Comparison of ENCODE assay signal across 27 mouse cellular contexts in genomic region chr1:166315706-166316105, GRCm38 (mm10).
"Had no signal": no experiment of that assay in that cellular context is flagged by ENCODE, and none has a peak within 500 bp of the region (broad histone marks: within the 10 kb centered on the region; RNA-seq: fewer than 3 reads in every experiment).

No protein-coding gene starts in this region.

- H3K4me3 ChIP-seq: gastrocnemius, adult 2 months; heart, adult 2 months; heart, embryonic 12.5 days; hindbrain, embryonic 10.5 days; hindbrain, embryonic 12.5 days; intestine, embryonic 15.5 days; layer of hippocampus, adult 2 months; limb, embryonic 10.5 days; limb, embryonic 12.5 days; liver, embryonic 13.5 days; liver, embryonic 15.5 days had no signal

- H3K9ac ChIP-seq: heart, embryonic 12.5 days; hindbrain, embryonic 12.5 days; hindbrain, embryonic 14.5 days; intestine, embryonic 15.5 days; limb, embryonic 12.5 days; liver, embryonic 13.5 days; liver, embryonic 15.5 days; liver, postnatal 0 days had no signal

- DNase-seq: gastrocnemius, adult 2 months; gastrocnemius, postnatal 10 days; gastrocnemius, postnatal 25 days; heart, adult 2 months; heart, postnatal 10 days; heart, postnatal 4 days; kidney, adult 18-20 months; kidney, adult 8-10 months; kidney, postnatal 10 days; kidney, postnatal 25 days; kidney, postnatal 4 days; liver; liver, embryonic 13.5 days; liver, postnatal 0 days; lung, adult 2 months had no signal

- H3K27ac ChIP-seq: gastrocnemius, adult 2 months; heart, adult 2 months; hindbrain, embryonic 10.5 days; hindbrain, embryonic 12.5 days; hindbrain, embryonic 14.5 days; intestine, embryonic 15.5 days; layer of hippocampus, adult 2 months; limb, embryonic 10.5 days; limb, embryonic 12.5 days; liver, embryonic 13.5 days; liver, embryonic 15.5 days had no signal

- H3K9me3 ChIP-seq: heart, embryonic 12.5 days; hindbrain, embryonic 10.5 days; hindbrain, embryonic 12.5 days; intestine, embryonic 15.5 days; limb, embryonic 10.5 days; limb, embryonic 12.5 days; liver, embryonic 13.5 days; liver, embryonic 15.5 days had no signal

- H3K4me2 ChIP-seq: heart, embryonic 12.5 days; hindbrain, embryonic 12.5 days; hindbrain, embryonic 14.5 days; intestine, embryonic 15.5 days; limb, embryonic 12.5 days; liver, embryonic 13.5 days; liver, embryonic 15.5 days had no signal

- H3K36me3 ChIP-seq: heart, embryonic 12.5 days; hindbrain, embryonic 12.5 days; intestine, embryonic 15.5 days; limb, embryonic 10.5 days; limb, embryonic 12.5 days; liver, embryonic 13.5 days; liver, embryonic 15.5 days had no signal

- ATAC-seq: hindbrain, embryonic 16.5 days; inflammation-experienced regulatory T-cells, adult 6 months; intestine, embryonic 15.5 days; intestine, postnatal 0 days; liver, postnatal 0 days had no signal

- H3K27me3 ChIP-seq: hindbrain, embryonic 12.5 days; intestine, embryonic 15.5 days had no signal

- H3K4me1 ChIP-seq: heart, embryonic 12.5 days; hindbrain, embryonic 10.5 days; hindbrain, embryonic 12.5 days; intestine, embryonic 15.5 days; limb, embryonic 12.5 days; liver, embryonic 13.5 days; liver, embryonic 15.5 days had no signal
